Mouse (Mus musculus): ENCODE results near the gene Dld.

GRCm38 (mm10) chr12:31310687-31311086, 40.6 kb downstream of the Dld start:
- TF ChIP-seq CTCF (IDR thresholded peaks at IDR 0.05; ENCODE audit: low read depth, low read length) (no peak), POLR2AphosphoS5 (IDR thresholded peaks at IDR 0.05; ENCODE audit: insufficient replicate concordance, low read depth, low read length) (no peak), TAL1 (conservative IDR thresholded peaks at IDR 0.05; ENCODE audit: low read depth, low read length) (no peak), GATA1 (IDR thresholded peaks at IDR 0.05; ENCODE audit: borderline replicate concordance, low read length) (no peak)
